Mouse (Mus musculus): Measurements from ENCODE around the gene Olfr1339. TPM values are rescaled to one million over a fixed set of nuclear protein-coding genes. Genes with fewer than 3 reads are reported as not detected.

Olfr1339 gene
- polyA plus RNA-seq, 1 experiment from 2014 or later: not detected

- ATAC-seq (replicated peaks; ENCODE audit: low FRiP score): no peak
- no peak overlapping the region for H3K9ac ChIP-seq (ENCODE audit: low read depth, low read length)
Measured at GRCm38 (mm10) chr4:118739574-118739973, 7.6 kb downstream of the Olfr1339 start.

GRCm38 (mm10) chr4:118740988-118741698, 9.2 kb downstream of the Olfr1339 start:
- Histone ChIP-seq H3K4me2 (no peak overlapping the region), H3K27ac (ENCODE audit: low read depth, low read length) (no peak overlapping the region), H3K27me3 (replicated peaks; ENCODE audit: control insufficient read depth, insufficient read depth, low read length) (peaks cover 17% of the 10 kb centered on the region), H3K9ac (ENCODE audit: low read depth, low read length) (no peak overlapping the region), H3K9me3 (ENCODE audit: control insufficient read depth, low read length) (no peaks in the 10 kb centered on the region), H3K4me1 (replicated peaks; ENCODE audit: control insufficient read depth, insufficient read depth, low read length) (no peaks in the 10 kb centered on the region), H3K36me3 (ENCODE audit: control insufficient read depth, insufficient read depth, low read length) (no peaks in the 10 kb centered on the region), H3K4me3 (ENCODE audit: low read depth, low read length) (no peak overlapping the region)
- no peak for DNase-seq (ENCODE audit: low spot score)
- WGBS: 7% methylated on average over 11 of the region's 11 CpGs
- no peak for ATAC-seq (replicated peaks; ENCODE audit: low FRiP score)

More at GRCm38 (mm10) chr4:118739574-118739973, 7.6 kb downstream of the Olfr1339 start:
- no peak for DNase-seq (ENCODE audit: low spot score)
- no peak overlapping the region for H3K27ac ChIP-seq (ENCODE audit: low read depth, low read length)
- H3K27me3 ChIP-seq (replicated peaks; ENCODE audit: control insufficient read depth, insufficient read depth, low read length): peaks cover 17% of the 10 kb centered on the region
- WGBS: 62% methylated on average over 3 of the region's 3 CpGs
- H3K9me3 ChIP-seq (ENCODE audit: control insufficient read depth, low read length): no peaks in the 10 kb centered on the region
- H3K36me3 ChIP-seq (ENCODE audit: control insufficient read depth, insufficient read depth, low read length): no peaks in the 10 kb centered on the region
- no peak overlapping the region for H3K4me2 ChIP-seq
- no peaks in the 10 kb centered on the region for H3K4me1 ChIP-seq (replicated peaks; ENCODE audit: control insufficient read depth, insufficient read depth, low read length)
- no peak overlapping the region for H3K4me3 ChIP-seq (ENCODE audit: low read depth, low read length)

- DNase-seq (ENCODE audit: low spot score) (no peak), ATAC-seq (replicated peaks; ENCODE audit: low FRiP score) (no peak)
- Histone ChIP-seq H3K4me1 (replicated peaks; ENCODE audit: control insufficient read depth, insufficient read depth, low read length) (no peaks in the 10 kb centered on the region), H3K4me2 (no peak overlapping the region), H3K27me3 (replicated peaks; ENCODE audit: control insufficient read depth, insufficient read depth, low read length) (peaks cover 17% of the 10 kb centered on the region), H3K27ac (ENCODE audit: low read depth, low read length) (no peak overlapping the region), H3K9me3 (ENCODE audit: control insufficient read depth, low read length) (no peaks in the 10 kb centered on the region), H3K9ac (ENCODE audit: low read depth, low read length) (no peak overlapping the region), H3K4me3 (ENCODE audit: low read depth, low read length) (no peak overlapping the region), H3K36me3 (ENCODE audit: control insufficient read depth, insufficient read depth, low read length) (no peaks in the 10 kb centered on the region)
- WGBS: 13% methylated on average over 16 of the region's 16 CpGs
Measured at GRCm38 (mm10) chr4:118741881-118742280, 9.9 kb downstream of the Olfr1339 start.

- ATAC-seq (replicated peaks; ENCODE audit: low FRiP score) (no peak), DNase-seq (ENCODE audit: low spot score) (no peak)
- Histone ChIP-seq H3K4me2 (no peak within 1 kb of the TSS), H3K27me3 (replicated peaks; ENCODE audit: control insufficient read depth, insufficient read depth, low read length) (no peaks in the 10 kb centered on the region), H3K36me3 (ENCODE audit: control insufficient read depth, insufficient read depth, low read length) (no peaks in the 10 kb centered on the region), H3K27ac (ENCODE audit: low read depth, low read length) (no peak within 1 kb of the TSS), H3K4me3 (ENCODE audit: low read depth, low read length) (no peak within 1 kb of the TSS), H3K9ac (ENCODE audit: low read depth, low read length) (no peak within 1 kb of the TSS), H3K9me3 (ENCODE audit: control insufficient read depth, low read length) (no peaks in the 10 kb centered on the region), H3K4me1 (replicated peaks; ENCODE audit: control insufficient read depth, insufficient read depth, low read length) (no peaks in the 10 kb centered on the region)
- WGBS: 65% methylated on average over 1 of the region's 1 CpGs
Measured at GRCm38 (mm10) chr4:118758637-118759036, 26.7 kb downstream of the Olfr1339 start, which contains the start of gene Olfr1338. Gene Olfr1338 (minus strand): TSS chr4:118758737.

- Histone ChIP-seq H3K9ac (ENCODE audit: low read depth, low read length) (no peak within 1 kb of the TSS), H3K4me3 (ENCODE audit: low read depth, low read length) (no peak within 1 kb of the TSS), H3K9me3 (ENCODE audit: control insufficient read depth, low read length) (no peaks in the 10 kb centered on the region), H3K4me2 (no peak within 1 kb of the TSS), H3K36me3 (ENCODE audit: control insufficient read depth, insufficient read depth, low read length) (no peaks in the 10 kb centered on the region), H3K27me3 (replicated peaks; ENCODE audit: control insufficient read depth, insufficient read depth, low read length) (no peaks in the 10 kb centered on the region), H3K27ac (ENCODE audit: low read depth, low read length) (no peak within 1 kb of the TSS), H3K4me1 (replicated peaks; ENCODE audit: control insufficient read depth, insufficient read depth, low read length) (no peaks in the 10 kb centered on the region)
- 61% methylated on average over 2 of the region's 2 CpGs for WGBS
- ATAC-seq (replicated peaks; ENCODE audit: low FRiP score) (no peak), DNase-seq (ENCODE audit: low spot score) (no peak)
Measured at GRCm38 (mm10) chr4:118782486-118782885, 50.5 kb downstream of the Olfr1339 start, which contains the start of gene Olfr1337. Gene Olfr1337 (minus strand): TSS chr4:118782586.

Other genes starting within 250 kb of the Olfr1339 start
- gene Tie1, start 242.1 kb upstream of the Olfr1339 start, polyA plus RNA-seq (2014; fragmentation: Nextera tagmentation; extraction: Ambion mirVana): 14.1 and 16.0 TPM in 2 replicates
- gene 2610528J11Rik, start 205.2 kb upstream of the Olfr1339 start, polyA plus RNA-seq (2014; fragmentation: Nextera tagmentation; extraction: Ambion mirVana): 4.8 and 6.1 TPM in 2 replicates
- gene Tmem125, start 188.1 kb upstream of the Olfr1339 start, polyA plus RNA-seq (2014; fragmentation: Nextera tagmentation; extraction: Ambion mirVana): 0.70 and 0.94 TPM in 2 replicates
- 0.82 and 0.86 TPM in 2 replicates for gene Cfap57, start 111.4 kb upstream of the Olfr1339 start, polyA plus RNA-seq (2014; fragmentation: Nextera tagmentation; extraction: Ambion mirVana)
- 239 and 247 TPM in 2 replicates for gene Ebna1bp2, start 111.4 kb upstream of the Olfr1339 start, polyA plus RNA-seq (2014; fragmentation: Nextera tagmentation; extraction: Ambion mirVana)
- gene Olfr62, start 73.2 kb upstream of the Olfr1339 start, polyA plus RNA-seq (2014; fragmentation: Nextera tagmentation; extraction: Ambion mirVana): not detected in 2 replicates
- not detected in 2 replicates for gene Olfr1342, start 39.4 kb upstream of the Olfr1339 start, polyA plus RNA-seq (2014; fragmentation: Nextera tagmentation; extraction: Ambion mirVana)
- gene Olfr1341, start 28.7 kb upstream of the Olfr1339 start, polyA plus RNA-seq (2014; fragmentation: Nextera tagmentation; extraction: Ambion mirVana): not detected in 2 replicates
- gene Olfr1340, start 12.0 kb upstream of the Olfr1339 start, polyA plus RNA-seq (2014; fragmentation: Nextera tagmentation; extraction: Ambion mirVana): not detected in 2 replicates
- gene Olfr1338, start 26.6 kb downstream of the Olfr1339 start, polyA plus RNA-seq (2014; fragmentation: Nextera tagmentation; extraction: Ambion mirVana): not detected in 2 replicates
- gene Olfr1337, start 50.4 kb downstream of the Olfr1339 start, polyA plus RNA-seq (2014; fragmentation: Nextera tagmentation; extraction: Ambion mirVana): not detected in 2 replicates
- not detected in 2 replicates for gene Olfr1335, start 77.8 kb downstream of the Olfr1339 start, polyA plus RNA-seq (2014; fragmentation: Nextera tagmentation; extraction: Ambion mirVana)
- gene Olfr1333, start 104.1 kb downstream of the Olfr1339 start, polyA plus RNA-seq (2014; fragmentation: Nextera tagmentation; extraction: Ambion mirVana): not detected in 2 replicates
- not detected in 2 replicates for gene Olfr1331, start 132.5 kb downstream of the Olfr1339 start, polyA plus RNA-seq (2014; fragmentation: Nextera tagmentation; extraction: Ambion mirVana)
- not detected in 2 replicates for gene Olfr1330, start 156.4 kb downstream of the Olfr1339 start, polyA plus RNA-seq (2014; fragmentation: Nextera tagmentation; extraction: Ambion mirVana)
- not detected in 2 replicates for gene Olfr1329, start 185.3 kb downstream of the Olfr1339 start, polyA plus RNA-seq (2014; fragmentation: Nextera tagmentation; extraction: Ambion mirVana)
- gene Olfr1328, start 206.4 kb downstream of the Olfr1339 start, polyA plus RNA-seq (2014; fragmentation: Nextera tagmentation; extraction: Ambion mirVana): not detected in 2 replicates
- not detected in 2 replicates for gene Lao1, start 229.4 kb downstream of the Olfr1339 start, polyA plus RNA-seq (2014; fragmentation: Nextera tagmentation; extraction: Ambion mirVana)

Measured in liver, embryonic 11.5 days (tissue).